Mouse (Mus musculus): ENCODE measurements at regions not wholly inside any gene's neighbourhood (a gene's known extent, or its start where the extent isn't known, plus 50 kb on each side); places are given as distances from the start of the nearest gene placed in this dataset.

DNA sequence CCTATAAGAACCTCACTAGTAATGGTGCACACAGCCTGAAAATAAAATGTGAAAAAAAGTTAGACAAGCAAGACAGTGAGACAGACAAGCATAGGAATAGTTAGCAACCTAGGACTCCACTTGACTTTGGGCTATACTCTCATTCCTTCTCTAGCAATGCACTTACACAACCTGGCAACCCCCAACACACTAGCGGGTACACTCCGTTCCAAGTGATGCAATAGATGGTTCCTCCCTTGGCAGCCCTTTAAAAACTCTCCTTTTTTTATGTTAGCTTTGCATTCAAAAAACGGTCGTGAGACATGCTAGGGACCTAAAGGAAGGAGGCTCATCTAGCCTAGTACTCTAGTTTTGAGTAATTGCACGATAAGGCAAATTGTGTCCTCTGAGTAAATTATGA is 184.8 kb downstream of the Srek1 start:
- Histone ChIP-seq H3K4me3 (no peak overlapping the region), H3K36me3 (ENCODE audit: control insufficient read depth, insufficient read depth) (no peaks in the 10 kb centered on the region), H3ac (ENCODE audit: control insufficient read depth, insufficient read length) (no peak overlapping the region), H3K79me2 (ENCODE audit: control insufficient read depth, insufficient read depth) (no peaks in the 10 kb centered on the region), H3K4me2 (ENCODE audit: low read depth) (no peak overlapping the region), H3K27me3 (ENCODE audit: control insufficient read depth, insufficient read depth, insufficient read length) (no peaks in the 10 kb centered on the region)
- TF ChIP-seq MAX (IDR thresholded peaks at IDR 0.05; ENCODE audit: low read depth) (no peak), REST (IDR thresholded peaks at IDR 0.05; ENCODE audit: insufficient read depth, insufficient read length) (no peak), USF1 (IDR thresholded peaks at IDR 0.05; ENCODE audit: low read depth) (no peak), TCF3 (IDR thresholded peaks at IDR 0.05; ENCODE audit: insufficient read length, low read depth) (no peak), E2F4 (IDR thresholded peaks at IDR 0.05; ENCODE audit: insufficient read depth) (no peak), MYOD1 (IDR thresholded peaks at IDR 0.05; ENCODE audit: control insufficient read depth in 1 of 3, insufficient read length in 2 of 3, low read depth in 2 of 3) (no peak), TCF12 (IDR thresholded peaks at IDR 0.05; ENCODE audit: insufficient read depth, poor library complexity, severe bottlenecking) (no peak), SRF (IDR thresholded peaks at IDR 0.05; ENCODE audit: control insufficient read depth, insufficient read length, low read depth) (no peak), MYOG (IDR thresholded peaks at IDR 0.05; ENCODE audit: control insufficient read depth in 1 of 3, insufficient read depth in 1 of 3, insufficient read length in 2 of 3, low read depth in 2 of 3) (no peak), CEBPB (IDR thresholded peaks at IDR 0.05; ENCODE audit: insufficient read depth, poor library complexity, severe bottlenecking) (no peak), POLR2AphosphoS2 (IDR thresholded peaks at IDR 0.05; ENCODE audit: insufficient read length, low read depth) (no peak), POLR2A (IDR thresholded peaks at IDR 0.05; ENCODE audit: insufficient read length, low read depth) (no peak)

DNA sequence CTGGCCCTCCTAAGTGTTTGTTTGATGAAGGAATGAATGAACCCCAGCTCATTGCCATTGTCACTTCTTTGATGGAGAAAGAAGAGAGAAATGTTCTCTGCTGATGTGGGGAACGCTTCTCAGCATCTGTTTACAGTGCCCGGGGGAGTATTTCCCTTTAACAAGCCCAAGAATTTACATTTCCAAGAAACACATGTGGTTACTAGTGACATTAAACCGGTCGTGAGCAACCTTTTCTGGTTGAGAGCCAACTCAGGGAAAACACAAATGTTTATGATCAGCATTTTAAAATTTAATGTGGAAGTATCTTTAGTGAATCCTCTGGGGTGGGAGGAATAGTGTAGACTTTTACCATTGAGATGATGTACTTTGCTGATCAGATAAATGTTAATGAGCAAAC is 197.6 kb downstream of the Srek1 start:
- no peaks in the 10 kb centered on the region for H3K36me3 ChIP-seq (ENCODE audit: control insufficient read depth, insufficient read depth)
- no peak for TF ChIP-seq POLR2AphosphoS2 (IDR thresholded peaks at IDR 0.05; ENCODE audit: insufficient read length, low read depth)
- TF ChIP-seq POLR2A (IDR thresholded peaks at IDR 0.05; ENCODE audit: insufficient read length, low read depth): no peak
- no peak for TF ChIP-seq MYOD1 (IDR thresholded peaks at IDR 0.05; ENCODE audit: control insufficient read depth in 1 of 3, insufficient read length in 2 of 3, low read depth in 2 of 3)
- TF ChIP-seq MYOG (IDR thresholded peaks at IDR 0.05; ENCODE audit: control insufficient read depth in 1 of 3, insufficient read depth in 1 of 3, insufficient read length in 2 of 3, low read depth in 2 of 3): no peak
- TF ChIP-seq SRF (IDR thresholded peaks at IDR 0.05; ENCODE audit: control insufficient read depth, insufficient read length, low read depth): no peak
- TF ChIP-seq MAX (IDR thresholded peaks at IDR 0.05; ENCODE audit: low read depth): no peak
- TF ChIP-seq REST (IDR thresholded peaks at IDR 0.05; ENCODE audit: insufficient read depth, insufficient read length): no peak
- TF ChIP-seq TCF12 (IDR thresholded peaks at IDR 0.05; ENCODE audit: insufficient read depth, poor library complexity, severe bottlenecking): no peak
- TF ChIP-seq USF1 (IDR thresholded peaks at IDR 0.05; ENCODE audit: low read depth): no peak
- no peak for TF ChIP-seq CEBPB (IDR thresholded peaks at IDR 0.05; ENCODE audit: insufficient read depth, poor library complexity, severe bottlenecking)
- no peak for TF ChIP-seq TCF3 (IDR thresholded peaks at IDR 0.05; ENCODE audit: insufficient read length, low read depth)
- no peak for TF ChIP-seq E2F4 (IDR thresholded peaks at IDR 0.05; ENCODE audit: insufficient read depth)
- H3ac ChIP-seq (ENCODE audit: control insufficient read depth, insufficient read length): no peak overlapping the region
- no peak overlapping the region for H3K4me2 ChIP-seq (ENCODE audit: low read depth)
- H3K4me3 ChIP-seq: no peak overlapping the region
- H3K79me2 ChIP-seq (ENCODE audit: control insufficient read depth, insufficient read depth): no peaks in the 10 kb centered on the region
- no peaks in the 10 kb centered on the region for H3K27me3 ChIP-seq (ENCODE audit: control insufficient read depth, insufficient read depth, insufficient read length)

DNA sequence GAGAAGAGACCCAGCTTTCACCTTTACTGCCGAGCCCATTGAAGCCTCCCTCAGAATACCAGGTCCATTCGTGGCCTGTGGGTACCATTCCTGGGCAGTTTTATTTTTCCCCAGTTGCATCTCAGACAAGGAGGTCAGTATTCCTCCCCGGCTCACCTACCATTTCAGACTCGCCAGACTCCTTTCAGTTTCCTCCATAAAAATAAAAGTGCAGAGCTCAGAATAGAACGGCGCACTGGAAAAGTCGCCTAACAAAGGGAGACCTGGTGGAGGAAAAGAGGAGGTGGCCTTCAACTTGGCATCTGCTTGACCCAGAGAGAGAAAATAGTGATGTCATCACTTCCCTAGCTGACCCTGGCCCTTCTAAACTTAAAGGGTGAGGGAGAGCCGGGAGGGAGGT is 209.7 kb downstream of the Srek1 start:
- TF ChIP-seq POLR2AphosphoS2 (IDR thresholded peaks at IDR 0.05; ENCODE audit: insufficient read length, low read depth): no peak
- no peak for TF ChIP-seq POLR2A (IDR thresholded peaks at IDR 0.05; ENCODE audit: insufficient read length, low read depth)
- TF ChIP-seq TCF12 (IDR thresholded peaks at IDR 0.05; ENCODE audit: insufficient read depth, poor library complexity, severe bottlenecking): no peak
- TF ChIP-seq E2F4 (IDR thresholded peaks at IDR 0.05; ENCODE audit: insufficient read depth): no peak
- no peak for TF ChIP-seq TCF3 (IDR thresholded peaks at IDR 0.05; ENCODE audit: insufficient read length, low read depth)
- no peak for TF ChIP-seq SRF (IDR thresholded peaks at IDR 0.05; ENCODE audit: control insufficient read depth, insufficient read length, low read depth)
- TF ChIP-seq REST (IDR thresholded peaks at IDR 0.05; ENCODE audit: insufficient read depth, insufficient read length): no peak
- TF ChIP-seq MYOD1 (IDR thresholded peaks at IDR 0.05; ENCODE audit: control insufficient read depth in 1 of 3, insufficient read length in 2 of 3, low read depth in 2 of 3): no peak
- TF ChIP-seq MYOG (IDR thresholded peaks at IDR 0.05; ENCODE audit: control insufficient read depth in 1 of 3, insufficient read depth in 1 of 3, insufficient read length in 2 of 3, low read depth in 2 of 3): no peak
- TF ChIP-seq CEBPB (IDR thresholded peaks at IDR 0.05; ENCODE audit: insufficient read depth, poor library complexity, severe bottlenecking): no peak
- TF ChIP-seq MAX (IDR thresholded peaks at IDR 0.05; ENCODE audit: low read depth): no peak
- no peak for TF ChIP-seq USF1 (IDR thresholded peaks at IDR 0.05; ENCODE audit: low read depth)

DNA sequence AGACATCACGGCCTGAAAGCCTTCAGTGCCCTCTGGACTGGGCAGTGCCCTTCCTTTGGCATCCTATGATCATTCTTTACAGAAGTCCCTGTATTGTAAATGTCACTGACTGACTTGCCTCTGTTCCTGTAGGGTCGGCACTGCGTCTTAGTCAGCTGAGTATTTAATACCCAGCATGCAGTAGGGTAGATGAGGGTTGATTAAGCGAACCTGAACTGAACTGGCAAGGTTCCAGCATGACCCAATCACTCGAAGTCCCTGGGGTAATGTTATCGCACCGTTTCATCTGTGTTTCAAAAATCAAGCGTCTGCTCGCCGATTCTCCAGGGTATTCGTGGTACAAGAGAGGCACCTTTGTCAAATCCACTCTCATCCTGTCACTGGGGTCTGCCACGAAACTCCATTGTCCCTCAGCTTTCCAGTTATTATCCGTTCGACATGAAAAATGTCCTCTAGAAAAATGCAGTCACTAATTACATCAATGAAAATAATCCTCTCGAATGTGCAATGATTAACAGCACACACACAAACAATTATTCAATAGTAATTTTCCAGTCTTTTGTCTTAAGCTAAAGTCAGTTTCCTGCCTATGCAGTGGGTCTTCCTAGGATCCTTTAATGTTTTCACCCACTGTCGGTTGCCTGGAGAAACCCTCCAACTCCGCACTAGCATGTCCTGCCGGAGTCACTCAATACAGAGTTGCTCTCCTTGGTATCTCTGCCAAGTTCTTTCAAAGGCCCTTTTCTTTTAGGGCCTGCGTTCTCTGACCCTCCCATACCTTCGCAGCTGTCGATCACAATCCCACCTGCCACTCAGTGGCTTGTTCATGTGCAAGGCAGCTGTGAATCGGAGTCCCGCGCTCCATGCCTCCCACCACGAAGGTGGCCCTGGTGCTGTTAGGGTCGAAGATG is 212.4 kb downstream of the Srek1 start:
- Histone ChIP-seq H3K4me3 (no peak overlapping the region), H3K27me3 (ENCODE audit: control insufficient read depth, insufficient read depth, insufficient read length) (no peaks in the 10 kb centered on the region), H3K4me2 (ENCODE audit: low read depth) (no peak overlapping the region), H3K36me3 (ENCODE audit: control insufficient read depth, insufficient read depth) (no peaks in the 10 kb centered on the region), H3K79me2 (ENCODE audit: control insufficient read depth, insufficient read depth) (no peaks in the 10 kb centered on the region), H3ac (ENCODE audit: control insufficient read depth, insufficient read length) (no peak overlapping the region)
- no peak for TF ChIP-seq MYOD1 (IDR thresholded peaks at IDR 0.05; ENCODE audit: control insufficient read depth in 1 of 3, insufficient read length in 2 of 3, low read depth in 2 of 3)
- TF ChIP-seq TCF3 (IDR thresholded peaks at IDR 0.05; ENCODE audit: insufficient read length, low read depth): no peak
- TF ChIP-seq TCF12 (IDR thresholded peaks at IDR 0.05; ENCODE audit: insufficient read depth, poor library complexity, severe bottlenecking): no peak
- no peak for TF ChIP-seq USF1 (IDR thresholded peaks at IDR 0.05; ENCODE audit: low read depth)
- no peak for TF ChIP-seq POLR2A (IDR thresholded peaks at IDR 0.05; ENCODE audit: insufficient read length, low read depth)
- TF ChIP-seq CEBPB (IDR thresholded peaks at IDR 0.05; ENCODE audit: insufficient read depth, poor library complexity, severe bottlenecking): no peak
- no peak for TF ChIP-seq MYOG (IDR thresholded peaks at IDR 0.05; ENCODE audit: control insufficient read depth in 1 of 3, insufficient read depth in 1 of 3, insufficient read length in 2 of 3, low read depth in 2 of 3)
- TF ChIP-seq POLR2AphosphoS2 (IDR thresholded peaks at IDR 0.05; ENCODE audit: insufficient read length, low read depth): no peak

More for the DNA sequence above, 209.7 kb downstream of the Srek1 start:
- Histone ChIP-seq H3K4me2 (ENCODE audit: low read depth) (no peak overlapping the region), H3K79me2 (ENCODE audit: control insufficient read depth, insufficient read depth) (no peaks in the 10 kb centered on the region), H3ac (ENCODE audit: control insufficient read depth, insufficient read length) (no peak overlapping the region), H3K4me3 (no peak overlapping the region), H3K36me3 (ENCODE audit: control insufficient read depth, insufficient read depth) (no peaks in the 10 kb centered on the region), H3K27me3 (ENCODE audit: control insufficient read depth, insufficient read depth, insufficient read length) (no peaks in the 10 kb centered on the region)

Measured in myocyte (in vitro differentiated cells).